Mouse (Mus musculus): ENCODE measurements around the gene Il16. TPM values are rescaled to one million over a fixed set of nuclear protein-coding genes. Genes with fewer than 3 reads are reported as not detected.
"Not testable (repeated sequence)": the region's sequence is repeated elsewhere in the genome, so short reads cannot be mapped to it uniquely, and the experiment has no call there.

Il16 gene
- total RNA-seq, 2 experiments from 2014 or later: 2.5 to 3.4 TPM

DNA sequence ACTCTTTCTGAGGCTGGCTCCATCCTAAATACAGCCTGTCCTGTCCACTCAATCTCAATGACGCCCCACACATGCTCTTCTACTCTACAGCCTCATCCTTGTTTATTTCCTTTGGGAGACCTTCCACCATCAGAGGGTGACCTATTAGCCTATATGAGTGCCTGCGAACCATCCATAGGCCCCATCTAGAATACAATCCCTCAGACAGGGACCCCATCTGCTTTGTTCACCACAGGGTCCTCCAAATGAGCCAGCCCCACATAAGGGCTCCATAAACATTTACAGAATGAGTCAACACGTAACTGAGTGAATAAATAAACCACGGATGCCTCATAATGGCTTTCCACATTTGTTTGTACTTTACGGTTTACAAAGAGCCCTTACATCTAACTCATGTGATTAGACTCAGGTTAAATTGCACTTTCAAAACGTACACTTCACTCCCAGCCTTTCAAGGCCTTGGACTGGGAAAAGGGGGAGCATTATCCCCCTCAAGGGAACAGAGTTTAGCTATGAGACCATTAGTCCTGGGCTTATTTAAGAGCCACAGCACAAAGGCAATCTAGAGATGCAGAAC lies 7.5 kb downstream of the Il16 start:
- intact Hi-C loops (cut with DNase I): no loop called here
- no peak for DNase-seq (ENCODE audit: low spot score in 2 of 2)

DNA sequence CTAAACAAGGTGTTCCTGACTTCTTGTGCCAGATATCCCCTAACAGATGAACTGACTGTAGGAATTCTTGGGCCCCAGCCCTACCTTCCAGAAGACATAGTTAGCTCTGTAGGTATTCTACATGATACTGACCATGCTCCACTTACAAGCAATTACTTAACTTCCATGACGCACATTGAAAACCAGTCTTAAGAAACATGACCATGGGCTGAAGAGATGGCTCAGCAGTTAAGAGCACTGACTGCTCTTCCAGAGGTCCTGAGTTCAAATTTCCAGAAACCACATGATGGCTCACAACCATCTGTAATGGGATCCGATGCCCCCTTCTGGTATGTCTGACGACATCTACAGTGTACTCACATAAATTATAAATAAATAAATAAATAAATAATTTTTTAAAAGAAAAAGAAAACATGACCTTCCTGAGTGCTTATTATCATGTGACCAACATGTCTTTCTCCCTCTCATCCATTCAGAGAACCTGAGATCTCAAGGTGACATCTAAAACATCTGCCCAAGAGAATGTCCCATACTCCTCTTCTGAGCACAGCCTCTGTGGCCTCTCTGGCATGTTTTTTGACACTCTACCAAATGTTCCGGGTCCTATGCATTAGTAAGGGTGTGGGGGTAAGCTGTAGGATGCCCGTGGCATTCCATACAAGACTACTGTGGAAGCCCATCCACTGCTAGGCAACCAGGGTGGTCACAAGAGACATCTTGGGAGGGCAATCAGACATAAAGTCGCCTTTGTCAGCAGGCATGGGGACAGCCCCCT lies 9.0 kb downstream of the Il16 start:
- intact Hi-C loops (cut with DNase I): no loop called here
- no peak for DNase-seq (ENCODE audit: low spot score in 2 of 2)

DNA sequence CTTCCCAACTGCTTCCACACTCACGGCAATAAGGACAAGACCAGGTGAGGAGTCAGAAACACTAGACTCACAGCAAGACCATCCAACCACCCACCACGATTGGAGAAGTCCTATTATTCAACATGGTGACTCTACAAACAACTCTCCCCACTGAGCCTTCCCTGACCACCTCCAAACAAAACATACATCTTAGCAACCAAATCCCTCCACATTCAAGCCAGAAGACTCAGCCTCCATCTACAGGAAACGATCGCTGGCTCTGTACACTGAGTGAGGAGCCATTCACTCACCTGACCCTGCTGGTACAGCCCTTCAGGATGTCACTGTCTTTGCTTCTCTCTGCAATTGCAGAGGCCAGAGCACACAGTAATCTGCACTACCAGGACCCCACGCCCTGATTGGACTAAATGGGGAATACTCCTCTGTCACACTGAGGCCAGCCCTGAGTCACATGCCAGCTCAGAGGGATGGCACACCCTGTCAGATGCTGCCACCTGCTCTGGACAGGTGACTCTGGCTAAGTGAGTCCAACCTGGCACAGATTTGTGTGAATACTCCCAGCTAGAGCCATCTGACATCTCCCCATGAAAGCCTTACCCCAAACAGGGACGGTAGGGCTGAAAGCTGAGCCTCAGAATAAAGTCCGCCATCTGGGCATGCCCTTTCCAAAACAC lies 10.3 kb downstream of the Il16 start:
- no peak for DNase-seq (ENCODE audit: low spot score in 2 of 2)
- intact Hi-C loops (cut with DNase I): no loop called here

DNA sequence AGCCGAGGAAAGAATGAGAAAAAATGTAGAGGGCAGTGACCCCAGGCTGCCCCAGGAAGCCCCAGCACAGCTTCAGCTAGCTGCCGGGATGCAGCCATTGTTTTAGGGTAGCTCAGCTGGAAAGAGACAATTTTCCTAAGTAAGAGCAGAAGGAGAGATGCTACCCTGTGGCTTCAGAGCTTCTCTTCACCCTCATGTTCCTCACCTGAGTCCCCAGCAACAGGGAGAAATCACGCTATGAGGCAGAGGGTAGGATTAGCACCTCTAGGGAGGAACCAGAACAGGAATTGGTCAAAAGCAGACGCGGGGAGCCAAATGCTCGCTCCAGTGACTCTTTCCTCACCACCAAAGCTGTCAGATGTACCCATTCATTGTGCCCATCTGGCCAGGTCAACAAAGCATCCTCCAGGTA lies 10.8 kb downstream of the Il16 start:
- intact Hi-C loops (cut with DNase I): no loop called here
- no peak for DNase-seq (ENCODE audit: low spot score in 2 of 2)

DNA sequence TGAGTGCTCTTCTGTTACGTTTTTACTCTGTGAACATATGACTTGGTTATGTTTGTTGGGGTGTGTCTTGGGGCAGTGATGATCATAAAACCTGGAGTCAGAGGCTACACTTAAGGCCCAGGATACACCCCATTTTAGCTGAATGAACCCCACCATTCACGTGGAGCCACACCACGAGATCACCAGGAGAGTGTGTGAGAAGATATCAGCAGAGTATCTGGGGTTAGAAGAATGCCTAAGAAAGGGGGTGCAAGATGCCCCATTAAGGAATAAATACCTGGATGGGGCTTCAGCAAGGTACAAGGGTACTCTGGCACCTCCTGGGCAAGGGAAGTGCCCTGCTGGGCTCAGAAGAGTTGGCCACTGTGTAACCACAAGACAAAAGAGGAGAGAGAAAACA lies 11.3 kb downstream of the Il16 start:
- no peak for DNase-seq (ENCODE audit: low spot score in 2 of 2)
- intact Hi-C loops (cut with DNase I): no loop called here

DNA sequence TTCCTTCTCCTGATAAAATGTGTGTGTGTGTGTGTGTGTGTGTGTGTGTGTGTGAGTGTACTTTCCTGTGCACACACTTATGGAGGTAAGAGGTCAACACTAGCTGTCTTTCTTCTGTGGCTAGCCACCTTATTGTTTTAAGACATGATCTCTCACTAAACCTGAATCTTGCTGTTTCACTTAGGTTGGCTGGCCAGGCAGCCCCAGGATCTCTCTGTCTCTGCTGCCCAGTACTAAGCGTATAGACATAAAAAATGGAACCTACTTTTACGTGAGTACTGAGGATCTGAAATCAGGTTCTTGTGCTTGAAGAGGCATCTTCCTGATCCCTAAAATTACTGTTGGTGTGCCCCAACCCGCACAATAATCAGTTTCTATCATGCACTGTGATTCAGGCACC lies 12.7 kb downstream of the Il16 start:
- DNase-seq (ENCODE audit: low spot score in 2 of 2): no peak
- intact Hi-C loops (cut with DNase I): no loop called here

DNA sequence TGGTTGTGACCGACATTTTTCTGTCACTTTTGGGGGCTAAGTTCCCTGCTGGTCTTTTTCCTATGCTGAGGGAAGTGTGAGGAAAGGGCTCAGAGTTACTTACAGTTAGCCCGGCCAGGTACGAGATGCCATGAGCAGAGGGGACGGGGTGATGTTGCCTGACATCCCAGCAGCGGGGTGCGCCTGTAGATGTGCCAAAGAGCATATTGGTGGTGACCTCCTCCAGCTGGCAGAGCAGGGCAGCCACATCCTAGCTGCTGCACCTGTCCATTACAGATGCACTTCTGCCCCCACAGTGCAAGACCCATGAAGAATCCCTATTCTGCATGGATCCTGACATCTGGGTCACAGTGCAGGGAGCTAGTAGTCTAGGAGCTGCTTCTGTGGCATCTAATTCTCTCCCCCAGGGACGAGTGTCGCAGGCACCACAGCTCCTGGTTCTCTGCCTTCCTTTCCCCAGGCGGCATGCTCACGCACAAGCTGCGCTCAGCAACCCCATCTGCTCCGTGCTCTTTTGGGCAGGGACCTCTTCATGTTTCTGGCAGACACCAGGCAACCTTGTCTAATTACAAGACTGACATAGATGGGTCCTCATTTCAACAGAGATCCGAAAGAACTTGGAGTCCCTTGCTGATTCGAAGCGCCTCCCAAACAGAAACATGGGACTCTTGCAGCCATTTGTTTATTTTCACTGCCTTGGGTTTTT lies 13.4 kb downstream of the Il16 start:
- intact Hi-C loops (cut with DNase I): no loop called here
- no peak for DNase-seq (ENCODE audit: low spot score in 2 of 2)

DNA sequence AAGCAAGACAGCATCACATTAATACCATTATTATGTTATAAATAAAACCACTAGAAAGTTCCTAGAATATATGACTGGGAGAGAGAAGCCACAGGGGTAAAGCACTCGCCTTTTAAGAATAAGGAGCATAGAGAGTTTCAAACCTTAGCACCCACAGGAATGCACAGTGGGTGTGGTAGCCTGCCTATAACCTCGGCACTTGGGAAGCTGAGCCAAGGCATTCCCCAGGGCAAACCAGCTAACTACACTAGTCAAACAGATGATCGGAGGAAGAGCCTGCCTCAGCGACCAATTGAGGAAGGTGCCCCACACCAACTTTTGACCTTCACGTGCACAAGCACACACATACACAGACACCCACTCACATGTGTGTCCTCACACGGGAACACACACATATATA lies 14.2 kb downstream of the Il16 start:
- intact Hi-C loops (cut with DNase I): no loop called here
- DNase-seq (ENCODE audit: low spot score in 2 of 2): no peak

DNA sequence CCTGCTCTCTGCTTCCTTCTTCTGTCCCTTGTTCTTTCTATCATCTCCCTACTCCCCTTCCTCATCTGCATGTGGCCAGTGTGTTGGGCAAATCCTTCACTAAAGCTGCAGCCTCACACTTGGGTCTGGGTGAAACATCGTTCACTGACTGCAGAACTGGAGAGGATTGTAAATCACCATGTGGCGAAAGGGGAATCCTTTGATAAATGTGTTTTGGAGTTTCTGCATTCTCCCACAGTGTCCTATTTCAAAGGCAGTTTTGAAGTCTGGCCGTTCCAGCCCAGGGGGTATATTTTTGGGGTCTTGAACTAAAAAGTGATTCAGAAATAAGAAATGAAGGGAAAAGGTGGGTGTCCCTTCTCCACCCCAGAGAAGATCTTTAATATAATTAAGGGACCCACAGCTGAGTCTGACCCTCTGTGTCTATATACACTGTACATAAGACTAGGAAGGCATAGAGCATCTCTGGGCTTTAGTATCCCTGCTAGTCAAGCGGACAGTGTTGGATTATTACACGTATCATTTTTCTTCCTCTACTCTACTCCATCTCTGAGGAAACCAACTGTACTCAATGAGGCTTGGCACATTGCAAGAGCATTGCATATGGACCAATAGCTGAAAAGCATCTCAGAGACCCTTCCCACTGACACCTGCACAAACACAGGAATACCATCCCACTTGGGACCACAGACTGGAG lies 18.4 kb downstream of the Il16 start:
- intact Hi-C loops (cut with DNase I): no loop called here

DNA sequence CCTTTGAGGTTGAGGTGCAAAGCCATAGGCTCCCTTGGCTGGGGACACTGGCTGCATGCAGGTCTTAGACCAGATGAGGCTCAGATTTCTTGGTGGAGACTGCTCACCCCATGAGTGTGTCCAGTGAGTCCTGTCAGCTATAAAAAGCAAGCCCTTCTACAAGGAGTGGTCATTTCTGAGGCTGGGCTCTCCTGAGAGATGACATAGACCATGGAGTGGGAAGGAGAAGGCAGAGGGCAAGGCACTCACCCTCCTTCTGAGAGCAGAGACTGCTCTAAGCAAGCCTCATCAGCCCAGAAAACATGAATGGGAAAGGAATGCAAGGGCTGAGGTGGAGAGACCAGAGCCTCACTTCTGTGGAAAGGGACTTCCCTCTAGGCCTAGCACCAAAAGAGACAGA lies 19.7 kb downstream of the Il16 start:
- intact Hi-C loops (cut with DNase I): no loop called here
- DNase-seq (ENCODE audit: low spot score in 2 of 2): no peak

More for the DNA sequence above, 18.4 kb downstream of the Il16 start:
- no peak for DNase-seq (ENCODE audit: low spot score in 2 of 2)

DNA sequence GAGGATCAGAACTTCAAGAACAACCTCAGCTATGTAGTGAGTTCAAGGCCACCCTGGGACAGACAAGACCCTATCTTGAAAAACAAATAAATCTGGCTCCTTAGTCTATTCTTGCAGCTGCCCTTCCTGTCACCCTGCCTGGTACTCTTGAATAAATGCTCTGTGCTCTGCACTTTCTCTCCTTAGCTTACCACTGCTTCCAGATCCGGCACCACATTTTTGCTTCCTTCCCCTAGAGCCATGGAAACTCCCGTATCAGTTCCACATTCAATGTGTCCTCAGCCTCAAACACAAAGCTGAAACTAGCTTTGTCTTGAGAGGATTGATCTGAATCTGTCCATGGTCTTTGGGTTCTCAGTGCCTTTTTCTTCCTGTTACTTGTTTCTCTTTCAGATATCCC lies 21.0 kb downstream of the Il16 start:
- DNase-seq (ENCODE audit: low spot score in 2 of 2): no peak
- intact Hi-C loops (cut with DNase I): no loop called here

DNA sequence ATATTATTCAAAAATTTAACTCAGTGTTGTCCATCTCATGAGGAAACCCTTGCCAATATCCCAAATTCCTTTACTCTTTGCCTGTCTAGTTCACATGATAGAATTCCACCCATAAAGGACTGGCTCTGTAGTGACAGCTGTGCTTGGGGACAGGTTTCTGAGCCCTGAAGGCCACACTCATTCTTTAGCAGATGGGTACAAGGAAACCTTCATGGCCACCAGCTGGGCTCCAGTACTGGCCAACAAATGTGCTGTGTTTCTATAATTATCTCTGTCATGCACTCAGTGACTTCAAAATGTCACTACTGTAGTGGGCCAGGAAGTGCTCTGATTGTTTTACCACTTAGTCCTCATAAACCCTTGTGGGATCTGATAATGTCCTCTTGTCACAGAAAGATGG lies 21.6 kb downstream of the Il16 start:
- DNase-seq (ENCODE audit: low spot score in 2 of 2): no peak
- intact Hi-C loops (cut with DNase I): no loop called here

DNA sequence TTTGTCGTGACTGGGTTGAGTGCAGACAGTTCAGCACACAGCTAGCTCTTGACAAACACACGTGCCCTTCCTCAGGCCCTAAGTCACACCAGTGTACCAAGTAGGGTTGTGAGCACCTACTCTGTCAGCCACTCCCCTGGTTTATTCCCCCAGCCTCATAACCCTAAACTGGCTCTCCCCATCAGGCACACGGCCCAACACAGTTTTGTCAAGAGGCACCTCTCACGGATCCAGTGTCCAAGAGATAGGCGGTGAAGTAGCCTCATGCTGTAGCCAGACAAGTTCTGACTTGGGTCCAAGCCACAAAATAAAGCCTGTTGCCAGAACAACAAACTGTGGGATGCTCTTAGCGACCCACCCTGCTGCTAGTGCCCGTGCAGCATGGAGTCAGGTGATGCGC lies 22.3 kb downstream of the Il16 start:
- intact Hi-C loops (cut with DNase I): no loop called here
- no peak for DNase-seq (ENCODE audit: low spot score in 2 of 2)

DNA sequence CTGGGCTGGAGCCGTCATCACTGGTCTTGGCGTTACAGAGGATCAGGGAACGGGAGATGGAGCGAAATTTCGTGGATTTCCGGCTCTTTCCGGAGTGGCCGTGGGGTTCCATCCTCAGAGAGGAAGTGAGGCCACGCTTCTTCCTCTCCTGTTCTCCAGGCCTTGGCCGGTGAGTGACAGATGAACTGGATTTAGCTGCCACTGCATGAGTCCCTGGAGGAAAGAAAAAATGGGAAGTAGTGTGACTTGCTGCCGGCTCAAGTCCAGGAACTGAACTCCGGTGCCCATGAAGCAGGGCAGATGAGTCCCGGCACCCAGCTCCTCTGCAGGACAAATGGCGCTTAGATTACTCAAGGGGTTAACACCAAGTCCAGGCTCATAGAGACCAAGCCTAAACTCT lies 23.0 kb downstream of the Il16 start:
- no peak for DNase-seq (ENCODE audit: low spot score in 2 of 2)
- intact Hi-C loops (cut with DNase I): no loop called here

DNA sequence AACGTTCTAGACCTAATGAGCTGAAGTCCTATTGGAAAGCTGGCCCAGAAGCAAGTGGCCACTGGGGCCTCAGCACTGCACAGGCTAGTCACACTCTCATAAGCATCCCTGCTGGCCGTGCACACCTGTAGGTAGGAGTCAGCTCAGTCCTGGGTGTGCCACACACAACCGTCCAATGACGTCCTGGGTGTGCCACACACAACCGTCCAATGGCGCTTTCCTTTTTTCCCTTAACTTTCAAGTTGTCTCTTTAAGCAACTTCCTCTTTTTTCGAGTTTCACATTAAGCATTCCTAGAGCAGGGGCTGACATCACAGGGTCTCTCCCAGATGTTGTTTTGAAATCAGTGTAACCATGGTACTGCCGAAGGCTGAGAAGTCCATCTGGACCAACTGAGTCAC lies 25.3 kb downstream of the Il16 start:
- intact Hi-C loops (cut with DNase I): no loop called here
- DNase-seq (ENCODE audit: low spot score in 2 of 2): no peak

DNA sequence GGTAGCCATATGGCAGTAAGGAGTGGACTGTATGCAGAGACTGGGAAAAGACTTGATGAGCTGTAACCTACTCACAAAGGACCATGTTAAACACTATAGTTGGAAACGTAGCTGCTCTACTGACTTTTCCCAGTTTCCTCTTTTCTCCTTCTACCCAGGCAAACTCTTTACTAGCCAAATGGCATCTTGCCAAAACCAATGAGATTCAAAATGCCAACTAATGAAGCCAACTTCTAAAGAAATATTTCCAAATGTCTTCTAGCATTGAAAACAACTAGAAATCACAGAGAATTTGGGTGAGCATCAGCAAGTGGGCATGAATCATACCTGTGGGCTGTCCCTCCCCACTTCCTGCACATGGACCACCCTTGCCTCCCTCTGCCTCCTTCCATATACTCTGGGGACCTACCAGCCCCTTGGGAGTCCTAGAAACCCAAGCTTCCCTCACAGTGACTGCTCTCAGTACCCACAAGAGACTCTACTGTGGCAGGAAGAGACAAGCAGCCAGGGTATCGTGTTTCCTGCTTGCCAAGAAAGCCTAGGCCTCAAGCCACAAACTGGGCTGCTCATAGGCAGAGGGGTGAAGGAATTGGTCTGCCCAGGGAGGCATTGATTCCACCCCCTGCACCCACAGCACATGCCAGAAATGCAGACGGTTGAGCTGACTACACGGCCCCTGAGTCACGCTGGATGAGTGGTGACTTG lies 28.4 kb downstream of the Il16 start:
- intact Hi-C loops (cut with DNase I): no loop called here
- no peak for DNase-seq (ENCODE audit: low spot score in 2 of 2)

DNA sequence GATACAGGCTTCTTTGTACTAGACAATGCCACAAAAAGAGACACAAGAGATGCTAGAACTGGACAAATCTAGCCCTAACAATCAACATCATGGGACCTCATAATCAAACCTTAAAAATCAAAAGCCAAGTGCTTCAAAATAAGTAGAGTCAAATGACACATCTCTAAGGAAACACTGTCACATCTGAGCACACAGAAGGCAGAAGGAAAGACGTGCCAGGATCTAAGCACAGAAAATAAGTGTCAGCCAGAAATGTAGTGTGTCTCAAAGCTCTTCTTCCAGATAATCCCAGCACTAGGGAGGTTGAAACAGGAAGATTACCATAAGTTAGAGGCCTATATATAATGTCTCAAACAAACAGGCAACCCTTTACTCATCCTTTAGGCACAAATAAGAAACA lies 31.9 kb downstream of the Il16 start:
- intact Hi-C loops (cut with DNase I): no loop called here
- no peak for DNase-seq (ENCODE audit: low spot score in 2 of 2)

DNA sequence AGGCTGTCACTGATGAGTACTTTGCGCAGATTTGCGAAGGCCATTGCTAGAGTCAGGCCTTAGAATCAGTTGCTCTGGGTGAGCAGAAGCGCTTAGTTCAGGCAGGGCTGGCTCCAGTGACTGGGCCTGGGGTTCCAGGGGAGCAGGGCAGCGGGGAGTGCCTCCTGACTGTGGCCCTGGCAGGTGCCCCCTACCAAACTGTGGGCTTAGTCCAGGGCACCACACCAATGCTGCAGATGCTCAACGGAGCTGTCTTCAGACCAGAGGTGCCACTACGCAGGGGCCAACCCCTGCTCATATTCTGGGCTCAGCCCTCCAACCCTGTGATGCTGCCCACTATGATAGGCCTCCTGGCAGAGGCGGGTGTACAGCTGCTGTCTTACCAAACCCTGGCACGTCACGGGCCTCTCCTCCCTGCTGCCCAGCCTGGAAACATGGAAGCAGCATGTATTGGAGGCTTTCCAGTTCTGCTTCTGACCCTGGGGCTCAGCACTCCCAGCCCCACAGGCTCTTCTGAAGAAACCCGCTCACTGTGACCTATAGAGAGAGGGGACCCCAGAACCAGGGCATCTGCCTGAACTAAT lies 33.8 kb downstream of the Il16 start:
- DNase-seq (ENCODE audit: low spot score in 2 of 2); intact Hi-C loops (cut with DNase I): not testable (repeated sequence)
